Mouse (Mus musculus) CD4-positive, CD25-positive, alpha-beta regulatory T cell, adult 2 months (primary cell): ENCODE data around the gene Dot1l.

Experiments
- DNase-seq: peaks from one replicate; pipeline ENCODE4 v3.0.0-alpha.2; 2012; ENCODE audit warnings: low read depth, low spot score

Dot1l gene

DNA sequence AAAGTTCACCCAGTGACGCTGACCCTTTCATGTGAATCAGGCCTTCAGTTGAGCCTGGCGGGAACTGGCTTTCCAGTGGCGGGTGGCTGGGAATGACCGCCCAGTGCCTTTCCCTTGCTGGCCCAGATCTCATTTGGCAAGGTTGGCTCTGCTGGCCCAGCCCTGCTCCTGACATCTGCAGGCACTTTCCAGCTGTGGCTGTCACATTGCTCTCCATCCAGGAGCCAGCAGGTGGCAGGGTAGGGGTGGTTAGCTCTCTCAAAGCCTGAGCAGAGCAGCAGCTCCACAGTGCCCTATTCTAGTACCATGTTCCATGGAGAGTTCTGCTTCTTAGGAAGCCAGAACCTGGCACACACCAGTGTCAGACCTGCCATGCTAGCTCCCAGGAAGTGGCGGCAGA lies 2.7 kb downstream of the Dot1l start:
- peak; percentile 87 for DNase-seq

GRCm38 (mm10) chr10:80758651-80759050 lies 3.6 kb downstream of the Dot1l start:
- peak; percentile 36 for DNase-seq

DNA sequence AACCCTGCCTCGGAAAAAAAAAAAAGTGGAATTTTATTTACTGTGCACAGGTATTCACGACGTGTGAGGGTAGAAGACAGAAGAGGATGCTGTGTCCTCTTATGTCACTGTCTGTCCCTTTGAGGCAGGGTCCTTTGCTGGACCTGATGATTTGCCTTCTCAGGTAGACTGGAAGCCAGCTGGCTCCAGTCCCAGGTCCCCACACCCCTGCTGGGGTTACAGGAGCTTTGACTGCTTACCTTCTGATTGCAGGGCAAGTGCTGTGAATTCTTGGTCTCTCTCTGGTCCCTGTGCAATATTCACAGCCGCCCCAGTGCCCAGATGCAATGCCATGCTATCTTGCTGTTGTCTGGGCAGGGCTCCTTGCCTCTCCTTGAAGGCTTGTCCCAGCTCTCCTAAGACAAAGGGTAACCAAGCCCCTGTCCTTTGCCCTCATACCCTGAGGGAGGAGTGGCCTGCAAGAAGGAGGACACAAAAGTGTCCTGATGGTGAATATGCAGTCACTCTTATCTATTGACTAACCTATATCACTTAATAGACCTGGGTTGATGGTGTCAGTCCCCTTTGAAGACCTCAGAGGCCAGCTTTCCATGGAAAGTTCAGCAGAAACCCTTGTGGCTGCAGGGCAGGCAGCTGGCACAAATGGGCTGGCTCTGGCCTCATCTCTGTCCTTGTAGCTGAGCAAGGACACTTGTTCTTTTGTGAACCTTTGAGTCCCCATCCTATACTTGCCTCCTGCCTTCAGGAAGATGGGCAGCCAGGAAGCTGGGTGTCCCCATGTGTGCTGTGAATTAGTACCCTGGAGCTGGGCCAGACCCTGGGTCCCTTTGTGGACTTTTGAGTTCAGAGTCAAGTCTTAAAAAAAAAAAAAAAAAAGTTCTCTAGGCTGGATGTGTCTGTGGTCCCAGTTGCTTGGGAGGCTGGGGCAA lies 5.9 kb downstream of the Dot1l start:
- DNase-seq, result no peak

DNA sequence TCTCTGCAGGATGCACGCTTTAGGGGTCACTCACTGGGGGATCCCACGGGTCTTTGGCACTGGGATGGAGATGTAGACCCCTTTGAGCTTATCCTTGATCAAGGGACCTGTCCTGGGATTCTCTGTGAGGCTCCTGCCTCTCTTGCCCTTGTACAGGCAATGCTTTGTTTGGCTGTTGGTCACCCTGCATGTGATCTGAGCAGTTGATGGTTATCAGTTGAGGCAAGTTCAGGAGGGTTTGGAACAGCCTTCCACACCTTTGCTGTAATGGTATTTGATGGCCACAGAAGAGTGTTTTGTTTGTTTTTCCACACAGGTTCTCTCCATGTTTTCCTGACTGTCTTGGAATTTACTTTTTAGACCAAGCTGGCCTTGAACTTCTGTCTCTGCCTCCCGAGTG lies 6.8 kb downstream of the Dot1l start:
- DNase-seq, result no peak

DNA sequence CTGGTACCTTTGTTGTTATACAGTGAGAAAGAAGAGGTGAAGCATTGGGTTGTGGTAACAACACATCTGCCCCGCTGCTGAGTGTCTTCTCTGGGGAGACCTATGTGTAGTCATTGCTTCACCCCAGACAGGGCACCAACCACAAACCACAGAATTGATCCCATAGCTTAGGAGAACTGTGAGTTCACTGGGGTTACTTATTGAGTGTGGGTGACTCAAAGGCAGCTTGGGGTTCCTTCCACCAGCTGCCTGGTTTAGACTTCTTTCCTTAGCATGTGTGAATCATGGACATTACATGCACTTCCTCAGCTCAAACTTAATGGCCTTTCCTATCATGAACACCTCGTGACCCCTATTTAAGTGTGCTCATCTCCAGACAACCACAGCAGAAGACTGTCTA lies 8.5 kb downstream of the Dot1l start:
- DNase-seq, result peak; percentile 40

GRCm38 (mm10) chr10:80765746-80766145 lies 10.7 kb downstream of the Dot1l start:
- no peak for DNase-seq

DNA sequence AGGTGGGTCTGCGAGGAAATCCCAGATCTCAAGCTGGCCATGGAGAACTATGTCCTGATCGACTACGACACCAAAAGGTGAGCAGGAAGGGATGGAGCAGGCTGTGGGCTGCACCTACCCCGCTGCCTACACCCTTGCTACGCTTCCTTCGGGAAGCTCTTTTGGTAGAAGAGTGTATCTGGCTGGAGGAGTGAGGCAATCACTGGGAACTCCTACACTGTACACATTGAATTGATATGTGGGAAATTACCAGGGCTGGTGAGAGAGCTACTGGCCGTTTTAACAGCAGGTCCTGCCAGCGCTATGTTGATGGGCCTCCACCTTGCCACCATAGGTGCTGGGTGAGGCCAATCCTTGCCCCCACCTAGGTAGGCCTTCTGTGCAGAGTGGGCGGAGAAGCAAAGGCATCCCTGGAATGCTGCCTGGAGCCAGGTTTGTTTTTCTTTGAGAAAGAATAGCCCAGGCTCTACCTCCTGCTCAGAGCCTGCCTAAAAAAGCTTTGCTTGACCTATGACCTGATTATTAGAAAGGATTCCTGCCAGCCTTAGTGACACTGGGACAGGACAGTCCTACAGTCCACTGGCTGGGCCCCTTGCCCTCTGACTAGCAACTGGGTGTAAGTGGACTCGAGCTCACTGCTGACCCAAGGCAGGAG lies 11.3 kb downstream of the Dot1l start:
- DNase-seq, result no peak

GRCm38 (mm10) chr10:80768365-80768764 lies 13.4 kb downstream of the Dot1l start:
- no peak for DNase-seq

DNA sequence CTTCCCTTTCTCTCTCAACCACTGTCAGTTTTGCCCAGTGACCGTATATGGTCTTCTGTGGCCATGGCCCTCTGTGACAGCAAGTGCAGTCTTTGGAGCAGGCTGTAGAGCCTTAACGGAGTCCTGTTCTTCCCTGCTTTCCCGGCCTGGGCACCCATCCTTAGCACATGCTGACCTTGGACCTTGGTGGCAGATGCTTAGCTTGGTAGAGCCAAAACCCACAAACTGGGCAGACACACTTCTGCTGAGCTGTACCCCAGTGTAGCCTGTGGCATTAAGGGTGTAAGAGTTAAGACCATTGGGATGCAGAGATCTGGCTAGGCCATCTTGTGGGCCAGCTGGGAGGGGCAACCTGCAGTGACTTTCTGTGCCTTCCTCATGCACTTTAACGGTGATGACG lies 18.8 kb downstream of the Dot1l start:
- DNase-seq, result no peak

- DNase-seq, result peak; percentile 81
Measured at GRCm38 (mm10) chr10:80774549-80774948, 19.5 kb downstream of the Dot1l start.

- no peak for DNase-seq
Measured at GRCm38 (mm10) chr10:80774981-80775380, 20.0 kb downstream of the Dot1l start.

- no peak for DNase-seq
Measured at GRCm38 (mm10) chr10:80775731-80776130, 20.7 kb downstream of the Dot1l start.

DNA sequence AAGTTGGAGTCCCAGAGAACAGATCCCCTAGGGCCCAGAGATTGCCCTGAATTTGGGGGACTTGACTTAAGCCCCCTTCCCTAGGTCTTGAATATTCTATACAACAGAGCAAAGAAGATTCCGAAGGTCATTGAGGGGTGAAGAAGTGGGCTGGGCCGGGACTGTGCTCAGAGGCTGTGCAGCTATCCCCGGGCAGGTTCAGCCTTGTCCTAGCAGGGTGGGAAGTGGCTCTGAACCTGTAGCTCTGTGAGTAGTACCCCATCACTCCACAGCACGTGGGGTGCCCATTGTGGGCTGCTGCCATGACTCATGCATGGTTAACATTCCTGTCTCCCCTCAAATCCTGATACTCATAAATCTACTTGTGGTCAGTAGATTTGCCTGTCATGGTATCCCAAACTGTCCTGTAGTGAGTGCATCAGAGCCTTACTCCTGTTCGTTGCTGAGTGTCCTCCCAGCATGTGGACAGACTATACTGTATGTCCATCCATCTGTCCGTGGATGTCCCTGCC lies 21.4 kb downstream of the Dot1l start:
- no peak for DNase-seq

DNA sequence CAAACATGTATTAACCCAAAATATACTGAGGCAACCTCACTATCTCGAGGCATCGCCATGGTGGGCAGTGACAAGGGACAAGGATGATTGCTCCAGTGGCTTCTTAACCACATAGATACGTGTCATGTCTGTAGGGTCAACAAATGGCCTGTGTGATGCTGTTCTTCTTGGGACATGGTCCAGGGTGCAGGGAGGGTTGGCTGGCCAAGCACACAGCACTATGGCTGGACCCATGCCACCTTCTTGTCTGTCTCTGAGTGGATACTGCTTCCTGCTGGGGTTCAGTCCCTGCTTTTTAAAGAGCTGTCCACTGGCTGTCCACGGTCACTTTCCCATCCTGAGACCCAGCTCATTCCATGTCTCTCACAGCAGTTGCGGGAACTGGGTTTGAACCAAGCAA lies 22.1 kb downstream of the Dot1l start:
- no peak for DNase-seq

GRCm38 (mm10) chr10:80779565-80779964 lies 24.6 kb downstream of the Dot1l start:
- DNase-seq, result no peak

- no peak for DNase-seq
Measured at GRCm38 (mm10) chr10:80784302-80784701, 29.3 kb downstream of the Dot1l start.

DNA sequence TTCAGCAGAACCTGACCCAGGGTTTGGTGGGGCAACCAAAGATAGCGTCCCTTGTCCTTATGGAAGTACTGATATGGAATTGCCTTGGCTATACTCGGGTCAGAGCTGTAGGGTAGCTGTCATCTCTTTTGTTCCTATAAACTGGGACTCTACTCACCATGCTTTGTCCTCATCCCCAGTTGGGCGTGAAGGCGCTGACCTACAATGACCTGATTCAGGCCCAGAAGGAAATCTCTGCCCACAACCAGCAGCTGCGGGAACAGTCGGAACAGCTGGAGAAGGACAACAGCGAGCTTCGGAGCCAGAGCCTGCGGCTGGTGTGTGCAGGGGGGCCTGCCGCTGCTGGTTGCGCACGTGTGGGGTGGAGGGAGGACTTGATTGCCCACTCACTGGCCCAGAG lies 29.9 kb downstream of the Dot1l start:
- DNase-seq, result no peak

- no peak for DNase-seq
Measured at GRCm38 (mm10) chr10:80785963-80786362, 31.0 kb downstream of the Dot1l start.

DNA sequence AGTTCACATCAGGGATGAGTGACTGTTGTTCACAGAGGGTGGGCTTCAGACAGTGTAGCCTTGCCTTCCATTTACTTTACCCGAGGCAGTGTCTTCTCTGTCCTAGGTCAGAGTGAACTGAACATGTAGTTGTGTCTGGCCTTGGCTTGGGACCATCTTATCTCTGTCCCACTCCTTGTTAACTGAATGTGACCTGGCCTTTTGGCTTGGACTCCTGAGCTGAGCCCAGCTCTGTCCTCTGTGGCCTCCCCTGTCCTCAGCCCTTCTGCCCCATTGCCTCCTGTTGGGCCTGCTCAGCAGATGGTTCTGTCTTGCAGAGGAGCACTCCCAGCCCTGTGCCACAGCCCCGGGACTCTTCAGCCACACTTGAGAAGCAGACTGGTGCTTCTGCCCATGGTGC lies 32.5 kb downstream of the Dot1l start:
- no peak for DNase-seq

DNA sequence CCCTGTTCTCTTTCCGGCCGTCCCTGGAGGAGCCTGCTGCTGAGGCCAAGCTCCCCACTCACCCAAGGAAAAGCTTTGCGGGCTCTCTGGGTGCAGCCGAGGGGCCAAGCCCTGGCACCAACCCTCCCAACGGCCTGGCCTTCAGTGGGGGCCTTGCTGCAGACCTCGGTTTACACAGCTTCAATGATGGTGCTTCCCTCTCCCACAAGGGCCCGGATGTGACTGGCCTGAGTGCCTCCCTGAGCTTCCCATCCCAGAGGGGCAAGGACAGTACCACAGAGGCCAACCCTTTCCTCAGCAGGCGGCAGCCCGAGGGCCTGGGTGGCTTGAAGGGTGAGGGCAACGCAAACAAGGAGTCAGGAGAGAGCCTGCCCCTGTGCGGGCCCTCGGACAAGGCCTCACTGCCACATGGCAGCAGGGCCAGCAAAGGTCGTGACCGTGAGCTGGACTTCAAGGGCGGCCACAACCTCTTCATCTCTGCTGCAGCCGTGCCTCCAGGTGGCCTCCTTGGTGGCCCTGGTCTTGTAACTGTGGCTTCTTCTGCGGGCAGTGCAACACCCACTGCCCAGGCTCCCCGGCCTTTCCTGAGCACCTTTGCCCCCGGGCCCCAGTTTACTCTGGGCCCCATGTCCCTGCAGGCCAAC lies 35.9 kb downstream of the Dot1l start:
- DNase-seq, result no peak

- no peak for DNase-seq
Measured at GRCm38 (mm10) chr10:80791476-80792174, 36.6 kb downstream of the Dot1l start.
